Mouse (Mus musculus) limb, embryonic 13.5 days (tissue): ENCODE measurements at regions not wholly inside any gene's neighbourhood (a gene's known extent, or its start where the extent isn't known, plus 50 kb on each side); places are given as distances from the start of the nearest gene placed in this dataset.

Source experiments
- ATAC-seq: fragments of 200-750 bp; cut with Nextera tagmentation; 2 replicates; pipeline ENCODE4 v1.8.0; 2017; ENCODE audit warnings: low read depth, moderate number of reproducible peaks, moderate TSS enrichment; ENCODE audit not compliant: low FRiP score
- H3K27ac ChIP-seq: fragments of 300-500 bp; sonication (generic); 2 replicates; pipeline ENCODE4 v1.5.1; 2015; ENCODE audit warnings: inconsistent platforms, mild to moderate bottlenecking, moderate library complexity
- H3K27me3 ChIP-seq: fragments of 300-500 bp; sonication (generic); 2 replicates; pipeline ENCODE4 v1.6.1; 2015; ENCODE audit warnings: mild to moderate bottlenecking, inconsistent platforms
- H3K36me3 ChIP-seq: fragments of 300-500 bp; sonication (generic); 2 replicates; pipeline ENCODE4 v1.6.1; 2015; ENCODE audit warnings: inconsistent platforms, mild to moderate bottlenecking, moderate library complexity
- H3K4me1 ChIP-seq: fragments of 300-500 bp; sonication (generic); 2 replicates; pipeline ENCODE4 v1.6.1; 2015; ENCODE audit warnings: inconsistent platforms
- H3K4me2 ChIP-seq: fragments of 300-500 bp; sonication (generic); replicated peaks from 2 replicates; pipeline ENCODE4 v1.6.1; 2015; ENCODE audit warnings: inconsistent platforms, mild to moderate bottlenecking, moderate library complexity
- H3K4me3 ChIP-seq: fragments of 300-500 bp; sonication (generic); 2 replicates; pipeline ENCODE4 v1.5.1; 2015; ENCODE audit warnings: moderate library complexity, mild to moderate bottlenecking, inconsistent platforms
- H3K9ac ChIP-seq: fragments of 300-500 bp; sonication (generic); 2 replicates; pipeline ENCODE4 v1.6.1; 2015; ENCODE audit warnings: mild to moderate bottlenecking, inconsistent platforms
- H3K9me3 ChIP-seq: fragments of 300-500 bp; sonication (generic); 2 replicates; pipeline ENCODE4 v1.6.1; 2016; ENCODE audit warnings: inconsistent platforms
- WGBS: fragments of 180-500 bp; shearing (Covaris S2); methylation state at CpG from one replicate; pipeline ENCODE4 v1.1.7; 2015; 5-methylcytosine and 5-hydroxymethylcytosine counted together

DNA sequence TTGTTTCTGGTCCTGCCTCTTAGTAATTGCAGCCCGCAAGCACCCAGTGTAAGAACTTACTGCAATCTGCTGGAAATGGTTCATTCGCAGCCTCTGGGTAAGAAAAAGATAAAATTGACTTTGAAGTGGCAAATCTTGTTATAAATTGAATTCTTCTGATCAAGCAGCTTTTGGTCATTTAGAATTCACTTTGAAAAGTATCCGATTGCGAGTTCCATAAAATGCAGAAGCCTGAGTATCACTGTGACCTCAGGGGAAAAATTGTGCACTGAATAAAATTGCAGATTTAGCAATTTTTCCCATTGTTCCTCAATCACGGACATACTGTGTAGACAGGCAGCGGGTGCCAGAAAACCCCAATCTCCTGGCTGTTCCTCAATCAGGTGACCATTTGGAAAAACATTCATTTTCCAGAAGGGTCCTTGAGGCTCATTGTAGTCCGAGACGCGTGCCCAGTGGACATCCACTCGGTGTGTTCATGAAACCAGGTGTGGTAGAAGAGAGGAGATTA, 320.4 kb downstream of the Cmpk2 start:
- H3K9ac ChIP-seq: no peak overlapping the region
- no peaks in the 10 kb centered on the region for H3K36me3 ChIP-seq
- 70% methylated on average over 10 of the region's 10 CpGs for WGBS
- H3K9me3 ChIP-seq: no peaks in the 10 kb centered on the region
- no peak overlapping the region for H3K27ac ChIP-seq
- no peaks in the 10 kb centered on the region for H3K27me3 ChIP-seq
- ATAC-seq: no peak
- no peak overlapping the region for H3K4me3 ChIP-seq
- H3K4me1 ChIP-seq: 0 out of 2 replicates have a peak, but pooled peaks cover 3% of the 10 kb centered on the region
- no peak overlapping the region for H3K4me2 ChIP-seq

DNA sequence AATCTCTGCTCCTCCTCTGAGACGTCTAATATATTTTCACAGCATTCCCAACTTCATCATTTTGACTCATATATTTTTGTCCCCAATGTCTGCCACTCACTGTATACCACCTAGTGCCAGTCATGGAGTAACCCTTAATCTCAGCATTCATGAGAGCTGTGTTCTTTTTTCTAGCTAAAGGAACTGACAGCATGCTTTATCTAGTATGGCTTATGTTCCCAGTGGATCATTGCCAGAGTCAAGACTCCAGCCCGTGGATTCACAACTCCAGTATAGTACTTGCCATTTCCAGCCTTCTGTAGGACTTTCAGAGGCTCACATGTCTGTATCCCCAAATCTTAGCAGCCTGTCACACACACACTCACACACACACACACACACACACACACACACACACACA, 316.5 kb downstream of the Cmpk2 start:
- 71% methylated on average over 2 of the region's 2 CpGs for WGBS
- no peak for ATAC-seq
- H3K36me3 ChIP-seq: no peaks in the 10 kb centered on the region

DNA sequence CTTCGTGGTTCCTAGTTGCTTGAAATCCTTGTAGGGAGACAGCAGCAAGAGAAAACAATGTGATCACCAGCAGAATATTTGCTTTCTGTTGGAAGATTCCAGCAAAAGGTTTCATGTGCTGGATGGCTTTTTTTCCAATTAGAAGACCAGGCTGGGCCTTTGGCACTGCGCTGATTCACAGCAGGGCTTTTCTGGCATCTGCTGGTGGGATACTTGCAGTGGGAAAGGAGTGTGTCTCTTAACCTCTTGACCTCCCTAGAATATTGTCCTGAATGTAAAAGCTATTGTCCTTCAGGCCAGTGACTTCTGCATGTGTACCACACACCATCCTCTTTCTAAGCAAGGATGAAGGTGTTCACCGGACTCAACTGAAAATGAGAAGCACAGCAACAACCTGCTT, 315.4 kb downstream of the Cmpk2 start:
- Histone ChIP-seq H3K27me3 (no peaks in the 10 kb centered on the region), H3K4me3 (no peak overlapping the region), H3K36me3 (no peaks in the 10 kb centered on the region), H3K9me3 (no peaks in the 10 kb centered on the region), H3K9ac (no peak overlapping the region), H3K4me2 (no peak overlapping the region), H3K4me1 (0 out of 2 replicates have a peak, but pooled peaks cover 2% of the 10 kb centered on the region), H3K27ac (no peak overlapping the region)
- 88% methylated on average over 3 of the region's 3 CpGs for WGBS
- no peak for ATAC-seq

More for the DNA sequence above, 316.5 kb downstream of the Cmpk2 start:
- Histone ChIP-seq H3K27ac (no peak overlapping the region), H3K9ac (no peak overlapping the region), H3K4me2 (no peak overlapping the region), H3K4me1 (0 out of 2 replicates have a peak, but pooled peaks cover 3% of the 10 kb centered on the region), H3K4me3 (no peak overlapping the region), H3K9me3 (no peaks in the 10 kb centered on the region), H3K27me3 (no peaks in the 10 kb centered on the region)

DNA sequence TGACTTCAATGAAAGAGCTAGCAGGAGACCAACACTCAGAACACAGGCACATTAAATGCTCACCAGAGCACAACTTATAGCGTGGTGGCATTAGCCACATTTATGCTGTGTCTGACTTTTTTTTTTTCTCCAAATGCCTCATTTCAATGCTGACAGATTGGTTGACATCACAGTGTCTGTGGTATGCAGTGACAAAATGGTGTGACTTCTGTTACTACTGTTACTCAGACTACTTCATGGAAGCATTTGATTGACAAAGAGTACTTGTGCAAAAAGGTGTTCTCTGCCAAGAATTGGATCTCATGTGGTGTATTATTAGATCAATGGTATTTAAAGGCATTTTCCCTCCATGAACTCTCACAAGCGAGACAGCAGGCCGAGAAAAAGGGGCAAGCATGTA, 314.8 kb downstream of the Cmpk2 start:
- ATAC-seq: no peak
- 66% methylated on average over 3 of the region's 3 CpGs for WGBS

DNA sequence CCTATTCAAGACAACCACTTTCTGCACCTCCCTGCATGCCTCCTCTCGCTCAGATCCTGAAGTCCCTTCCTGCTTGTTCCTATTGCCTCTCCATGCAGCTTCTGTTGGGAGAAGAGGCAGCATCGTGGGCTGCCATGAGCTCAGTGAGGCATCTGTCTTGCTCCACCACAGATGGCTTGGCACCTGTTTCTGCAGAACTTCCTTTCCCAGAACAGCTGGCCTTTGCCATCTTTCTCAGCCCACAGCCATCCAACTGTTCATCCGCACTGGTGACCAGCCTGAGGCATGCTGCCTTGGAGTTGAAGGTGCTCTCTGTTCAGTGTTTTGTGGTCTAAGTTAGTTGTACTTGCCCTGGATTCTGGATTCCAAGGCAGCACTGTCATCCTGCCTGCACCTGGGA, 312.5 kb downstream of the Cmpk2 start:
- Histone ChIP-seq H3K36me3 (no peaks in the 10 kb centered on the region), H3K4me1 (peaks cover 7% of the 10 kb centered on the region; the same call in 1 of the 2 replicates), H3K27ac (no peak overlapping the region), H3K27me3 (no peaks in the 10 kb centered on the region), H3K9me3 (no peaks in the 10 kb centered on the region), H3K4me3 (no peak overlapping the region), H3K4me2 (no peak overlapping the region), H3K9ac (no peak overlapping the region)
- WGBS: 84% methylated on average over 3 of the region's 3 CpGs
- no peak for ATAC-seq

More for the DNA sequence above, 314.8 kb downstream of the Cmpk2 start:
- H3K27ac ChIP-seq: no peak overlapping the region
- H3K27me3 ChIP-seq: no peaks in the 10 kb centered on the region
- peaks cover 3% of the 10 kb centered on the region; the same call in 1 of the 2 replicates for H3K4me1 ChIP-seq
- no peaks in the 10 kb centered on the region for H3K36me3 ChIP-seq
- no peak overlapping the region for H3K9ac ChIP-seq
- no peak overlapping the region for H3K4me2 ChIP-seq
- no peak overlapping the region for H3K4me3 ChIP-seq
- no peaks in the 10 kb centered on the region for H3K9me3 ChIP-seq

DNA sequence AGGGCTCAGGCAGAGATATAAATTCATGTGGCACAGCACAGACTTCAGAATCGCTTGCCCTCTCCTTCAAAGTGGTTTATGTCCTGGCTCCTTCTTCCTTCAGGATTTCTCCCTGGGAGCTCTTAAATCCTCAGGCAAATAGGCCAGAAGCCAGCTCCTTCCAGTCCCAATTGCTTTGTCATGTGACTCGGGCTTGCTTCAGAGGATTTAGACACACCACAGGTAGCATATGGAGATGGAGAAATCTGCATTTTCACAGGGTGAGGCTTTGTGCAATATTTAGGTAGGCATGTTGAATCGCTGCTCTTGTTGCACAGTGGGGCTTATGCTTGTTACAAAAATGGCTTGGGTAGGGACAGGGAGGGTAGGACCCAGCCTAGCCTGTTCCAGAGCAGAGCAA, 309.8 kb downstream of the Cmpk2 start:
- Histone ChIP-seq H3K27me3 (no peaks in the 10 kb centered on the region), H3K9me3 (no peaks in the 10 kb centered on the region; the same call in 1 of the 2 replicates), H3K27ac (no peak overlapping the region), H3K36me3 (no peaks in the 10 kb centered on the region), H3K4me3 (no peak overlapping the region), H3K4me1 (peaks cover 7% of the 10 kb centered on the region; the same call in 1 of the 2 replicates), H3K4me2 (no peak overlapping the region), H3K9ac (0 out of 2 replicates have a peak overlapping the region, but pooled peaks have one; percentile 45)
- ATAC-seq: no peak
- 49% methylated on average over 3 of the region's 3 CpGs for WGBS

DNA sequence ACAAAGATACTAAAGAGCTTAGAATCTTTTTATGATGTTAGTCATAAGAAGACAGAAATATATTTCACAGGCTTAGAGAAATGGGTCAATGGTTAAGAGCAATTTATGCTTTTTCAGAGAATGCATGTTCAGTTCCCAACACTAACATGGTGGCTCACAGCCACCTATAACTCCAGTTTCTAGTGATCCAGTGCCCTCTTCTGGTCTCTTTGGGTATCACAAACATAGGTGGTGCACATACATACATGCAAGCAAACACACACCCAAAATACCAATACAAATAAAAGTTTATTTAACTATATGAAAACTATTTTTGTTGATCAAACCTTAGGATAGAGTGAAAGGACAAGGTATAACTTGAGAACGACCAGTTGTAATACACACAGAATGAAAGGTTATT, 308.0 kb downstream of the Cmpk2 start:
- ATAC-seq: no peak
- H3K9ac ChIP-seq: no peak overlapping the region
- WGBS: 85% methylated on average over 1 of the region's 1 CpGs

DNA sequence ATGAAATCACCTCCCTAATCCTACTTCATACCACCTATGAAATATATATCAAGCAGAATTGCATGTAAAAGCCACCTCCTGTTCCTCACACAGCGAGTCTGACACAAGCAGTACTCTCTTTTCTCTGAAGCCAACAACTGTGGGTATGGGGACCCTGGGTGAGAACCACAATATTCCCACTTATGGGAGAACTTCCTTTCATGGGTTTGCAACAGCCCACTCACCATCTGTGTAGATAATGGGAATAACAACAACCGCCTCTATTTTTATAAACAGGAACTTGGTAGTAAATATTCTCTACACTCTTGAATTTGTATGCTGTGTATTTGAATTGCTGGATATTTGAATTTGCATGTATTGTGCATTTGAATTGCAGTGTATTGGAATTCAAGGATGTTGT, 305.0 kb downstream of the Cmpk2 start:
- H3K4me2 ChIP-seq: no peak overlapping the region
- H3K27me3 ChIP-seq: no peaks in the 10 kb centered on the region
- ATAC-seq: no peak
- no peaks in the 10 kb centered on the region for H3K36me3 ChIP-seq
- 98% methylated on average over 2 of the region's 2 CpGs for WGBS
- H3K9ac ChIP-seq: no peak overlapping the region
- H3K27ac ChIP-seq: no peak overlapping the region
- H3K4me1 ChIP-seq: peaks cover 6% of the 10 kb centered on the region; the same call in 1 of the 2 replicates
- no peak overlapping the region for H3K4me3 ChIP-seq
- no peaks in the 10 kb centered on the region; the same call in 1 of the 2 replicates for H3K9me3 ChIP-seq

More for the DNA sequence above, 308.0 kb downstream of the Cmpk2 start:
- Histone ChIP-seq H3K4me3 (no peak overlapping the region), H3K27ac (no peak overlapping the region), H3K27me3 (no peaks in the 10 kb centered on the region), H3K36me3 (no peaks in the 10 kb centered on the region), H3K4me2 (no peak overlapping the region), H3K4me1 (peaks cover 7% of the 10 kb centered on the region; the same call in 1 of the 2 replicates), H3K9me3 (no peaks in the 10 kb centered on the region; the same call in 1 of the 2 replicates)

DNA sequence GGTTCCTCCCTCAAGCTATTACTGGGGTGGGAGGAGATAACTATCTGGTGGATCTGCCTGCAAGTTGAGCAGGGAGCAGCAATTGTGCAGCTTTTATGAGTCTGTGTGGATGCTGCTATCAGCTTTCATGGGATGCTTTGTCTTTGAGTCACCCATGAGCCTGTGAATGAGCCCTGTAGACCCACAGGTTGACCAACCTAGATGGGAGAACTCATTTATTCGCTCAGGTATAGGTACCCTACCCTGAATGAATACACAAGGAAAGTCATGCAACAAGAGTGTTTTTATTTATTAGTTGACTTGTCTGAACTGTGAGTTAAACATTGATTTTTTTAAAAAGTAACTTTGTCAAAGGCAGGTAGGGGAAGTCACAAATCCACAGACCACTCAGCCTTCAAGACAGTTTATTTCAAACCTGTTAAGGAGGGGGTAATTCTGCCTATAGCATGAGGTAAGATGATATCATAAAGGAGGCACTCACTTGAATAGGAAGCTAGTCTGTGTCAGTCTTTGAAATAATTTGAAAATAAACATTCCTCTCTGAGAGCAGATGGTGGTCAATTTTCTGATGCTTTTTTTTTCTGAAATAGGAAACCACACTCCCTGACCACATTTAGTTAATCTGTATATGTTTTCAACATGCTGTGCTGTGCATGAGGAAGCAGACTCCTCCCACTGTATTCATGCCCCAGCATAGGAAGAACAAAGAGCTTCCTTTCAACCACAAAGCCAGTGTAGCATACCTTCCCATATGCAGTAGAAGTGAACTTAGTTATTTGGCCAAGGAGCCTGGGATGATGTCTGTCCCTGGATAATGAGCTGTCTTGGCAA, 302.0 kb downstream of the Cmpk2 start:
- Histone ChIP-seq H3K27ac (no peak overlapping the region), H3K9ac (no peak overlapping the region), H3K4me1 (no peaks in the 10 kb centered on the region; the same call in 1 of the 2 replicates), H3K27me3 (no peaks in the 10 kb centered on the region), H3K4me3 (no peak overlapping the region), H3K9me3 (no peaks in the 10 kb centered on the region; the same call in 1 of the 2 replicates), H3K4me2 (no peak overlapping the region), H3K36me3 (no peaks in the 10 kb centered on the region)
- 93% methylated on average over 1 of the region's 1 CpGs for WGBS
- no peak for ATAC-seq

DNA sequence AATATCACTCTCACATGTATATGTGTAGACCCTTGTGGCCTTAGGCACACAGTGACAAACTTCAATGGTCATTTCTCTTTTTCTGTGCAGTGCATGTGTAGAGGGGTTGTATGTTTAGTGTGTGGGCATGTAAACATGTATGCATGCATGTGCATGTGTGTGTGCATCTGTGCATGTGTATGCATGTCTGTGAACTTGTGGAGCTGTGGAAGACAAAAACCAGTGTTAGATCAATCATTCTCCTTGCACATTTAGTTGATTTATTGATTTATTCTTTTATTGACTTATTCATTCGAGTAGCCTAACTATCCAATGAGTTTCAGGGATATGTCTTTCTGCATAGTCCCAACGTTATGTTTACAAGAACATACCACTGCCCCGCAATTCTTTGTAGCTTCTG, 298.5 kb downstream of the Cmpk2 start:
- peaks cover 7% of the 10 kb centered on the region; the same call in 1 of the 2 replicates for H3K4me1 ChIP-seq
- H3K27ac ChIP-seq: no peak overlapping the region
- no peak for ATAC-seq
- H3K27me3 ChIP-seq: no peaks in the 10 kb centered on the region
- H3K36me3 ChIP-seq: no peaks in the 10 kb centered on the region
- WGBS: 82% methylated on average over 3 of the region's 3 CpGs
- no peaks in the 10 kb centered on the region for H3K9me3 ChIP-seq
- H3K9ac ChIP-seq: no peak overlapping the region
- no peak overlapping the region for H3K4me2 ChIP-seq
- no peak overlapping the region for H3K4me3 ChIP-seq

DNA sequence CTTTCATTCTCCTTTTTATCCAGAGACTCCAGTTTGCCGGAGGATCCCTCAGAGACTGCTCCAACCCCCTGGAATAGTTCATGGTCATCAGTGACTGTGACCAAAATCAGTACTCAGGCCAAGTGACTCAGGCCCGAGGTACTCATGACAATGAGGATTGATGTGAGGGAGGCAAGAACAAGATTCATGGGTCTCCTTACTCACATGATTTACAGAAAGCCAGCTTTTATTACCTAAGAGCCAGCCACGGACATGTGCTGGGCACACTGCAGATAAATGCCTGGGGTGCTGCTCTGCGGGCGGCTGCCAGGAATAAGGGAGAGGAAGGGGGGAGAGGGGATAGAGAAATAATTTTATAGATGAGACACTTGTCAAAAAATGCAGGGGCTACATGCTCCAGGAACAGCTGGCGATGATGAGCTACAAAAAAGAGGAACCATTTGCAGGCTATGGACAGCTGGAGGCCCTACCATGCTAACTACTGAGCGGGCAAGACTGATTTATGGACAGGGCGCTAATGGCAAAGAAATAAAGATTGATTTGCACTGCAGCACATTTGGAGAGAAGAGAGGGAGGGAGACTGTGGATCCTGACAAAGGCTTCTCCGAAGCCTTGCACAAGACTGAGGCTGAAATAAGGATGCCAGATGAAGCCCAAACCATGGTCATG, 289.8 kb downstream of the Cmpk2 start:
- Histone ChIP-seq H3K4me1 (peaks cover 7% of the 10 kb centered on the region; the same call in 1 of the 2 replicates), H3K36me3 (no peaks in the 10 kb centered on the region), H3K4me3 (no peak overlapping the region), H3K27me3 (no peaks in the 10 kb centered on the region), H3K27ac (no peak overlapping the region), H3K4me2 (no peak overlapping the region), H3K9ac (no peak overlapping the region), H3K9me3 (no peaks in the 10 kb centered on the region)
- ATAC-seq: no peak
- 39% methylated on average over 9 of the region's 9 CpGs for WGBS

DNA sequence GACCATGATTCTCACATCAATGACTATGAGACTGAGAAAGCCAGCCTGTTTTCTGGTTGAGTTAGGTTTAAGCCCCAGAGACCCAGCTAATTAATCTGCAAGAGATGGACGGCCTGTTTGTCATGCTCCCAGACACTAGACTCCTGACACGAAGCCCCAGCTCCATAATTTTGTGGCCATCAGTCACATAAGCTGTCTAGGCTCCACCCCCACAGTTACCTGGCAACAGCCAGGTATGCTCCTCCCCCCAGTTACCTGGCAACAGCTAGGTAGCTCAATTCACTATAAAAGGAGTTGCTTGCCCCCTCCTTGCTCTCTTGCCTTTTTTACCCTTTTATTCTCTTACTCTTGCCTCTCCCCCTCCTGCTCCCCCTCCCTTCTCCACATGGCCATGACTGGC, 287.3 kb downstream of the Cmpk2 start:
- no peak for ATAC-seq
- H3K27me3 ChIP-seq: no peaks in the 10 kb centered on the region
- H3K36me3 ChIP-seq: no peaks in the 10 kb centered on the region
- H3K4me1 ChIP-seq: peaks cover 7% of the 10 kb centered on the region; the same call in 1 of the 2 replicates
- no peak overlapping the region for H3K4me3 ChIP-seq
- H3K27ac ChIP-seq: no peak overlapping the region
- 50% methylated on average over 2 of the region's 2 CpGs for WGBS
- no peaks in the 10 kb centered on the region for H3K9me3 ChIP-seq
- no peak overlapping the region for H3K9ac ChIP-seq
- H3K4me2 ChIP-seq: no peak overlapping the region
